Mouse (Mus musculus): Measurements from ENCODE around the gene Dsp. TPM values are rescaled to one million over a fixed set of nuclear protein-coding genes. Genes with fewer than 3 reads are reported as not detected.

Gene Dsp
- total RNA-seq (2014; rRNA removed) (0.76 and 2.0 TPM in 2 replicates), polyA plus RNA-seq (2015; fragmentation: Nextera tagmentation; extraction: Ambion mirVana) (0.16 and 0.47 TPM in 2 replicates)

GRCm38 (mm10) chr13:38151069-38151588 is at the start of gene Dsp:
Gene Dsp, plus strand, starts transcription at chr13:38151294.
- Histone ChIP-seq H3K9me3 (ENCODE audit: low read length) (no peaks in the 10 kb centered on the region), H3K36me3 (ENCODE audit: insufficient read depth) (no peaks in the 10 kb centered on the region), H3K4me3 (ENCODE audit: low read depth, low read length) (peak within 1 kb of the TSS; percentile 40), H3K4me2 (ENCODE audit: low read depth) (peak within 1 kb of the TSS; percentile 68), H3K27ac (ENCODE audit: low read depth, low read length) (no peak within 1 kb of the TSS), H3K4me1 (ENCODE audit: insufficient read depth) (0 out of 2 replicates have a peak, but pooled peaks cover 4% of the 10 kb centered on the region), H3K9ac (peak within 1 kb of the TSS; percentile 18; the same call in 1 of the 2 replicates), H3K27me3 (ENCODE audit: insufficient read depth, low read length) (peaks cover 47% of the 10 kb centered on the region)
- WGBS, result under 1% methylated on average over 55 of the region's 58 CpGs
- peak; percentile 87 for ATAC-seq
- DNase-seq, result peak; percentile 59
- no peak; the same call in 1 of the 2 replicates for TF ChIP-seq CTCF (IDR thresholded peaks at IDR 0.05; ENCODE audit: low read depth)

- Histone ChIP-seq H3K36me3 (ENCODE audit: insufficient read depth) (no peaks in the 10 kb centered on the region), H3K27ac (ENCODE audit: low read depth, low read length) (no peak overlapping the region), H3K4me1 (ENCODE audit: insufficient read depth) (no peaks in the 10 kb centered on the region), H3K4me3 (ENCODE audit: low read depth, low read length) (no peak overlapping the region), H3K9ac (no peak overlapping the region), H3K27me3 (ENCODE audit: insufficient read depth, low read length) (no peaks in the 10 kb centered on the region), H3K9me3 (ENCODE audit: low read length) (no peaks in the 10 kb centered on the region), H3K4me2 (ENCODE audit: low read depth) (no peak overlapping the region)
- ATAC-seq (peak; percentile 84), DNase-seq (peak; percentile 35)
- no peak for TF ChIP-seq CTCF (IDR thresholded peaks at IDR 0.05; ENCODE audit: low read depth)
- 66% methylated on average over 4 of the region's 4 CpGs for WGBS
Measured at GRCm38 (mm10) chr13:38103406-38103805, 47.7 kb upstream of the Dsp start.

- ATAC-seq (no peak), DNase-seq (no peak)
- TF ChIP-seq CTCF (IDR thresholded peaks at IDR 0.05; ENCODE audit: low read depth), result no peak
- no peaks in the 10 kb centered on the region for H3K27me3 ChIP-seq (ENCODE audit: insufficient read depth, low read length)
- H3K4me2 ChIP-seq (ENCODE audit: low read depth), result no peak overlapping the region
- H3K4me3 ChIP-seq (ENCODE audit: low read depth, low read length), result no peak overlapping the region
- H3K9me3 ChIP-seq (ENCODE audit: low read length), result no peaks in the 10 kb centered on the region
- no peaks in the 10 kb centered on the region for H3K36me3 ChIP-seq (ENCODE audit: insufficient read depth)
- H3K27ac ChIP-seq (ENCODE audit: low read depth, low read length), result no peak overlapping the region
- 90% methylated on average over 10 of the region's 10 CpGs for WGBS
- H3K4me1 ChIP-seq (ENCODE audit: insufficient read depth), result no peaks in the 10 kb centered on the region
- H3K9ac ChIP-seq, result no peak overlapping the region
Measured at GRCm38 (mm10) chr13:38104501-38104900, 46.6 kb upstream of the Dsp start.

- Histone ChIP-seq H3K36me3 (ENCODE audit: insufficient read depth) (no peaks in the 10 kb centered on the region), H3K4me3 (ENCODE audit: low read depth, low read length) (no peak overlapping the region), H3K27me3 (ENCODE audit: insufficient read depth, low read length) (no peaks in the 10 kb centered on the region), H3K9ac (no peak overlapping the region), H3K9me3 (ENCODE audit: low read length) (no peaks in the 10 kb centered on the region), H3K4me1 (ENCODE audit: insufficient read depth) (no peaks in the 10 kb centered on the region), H3K4me2 (ENCODE audit: low read depth) (no peak overlapping the region), H3K27ac (ENCODE audit: low read depth, low read length) (no peak overlapping the region)
- 72% methylated on average over 9 of the region's 9 CpGs for WGBS
- TF ChIP-seq CTCF (IDR thresholded peaks at IDR 0.05; ENCODE audit: low read depth), result no peak
- no peak for DNase-seq
- ATAC-seq, result no peak
Measured at GRCm38 (mm10) chr13:38109081-38109480, 42.0 kb upstream of the Dsp start.

GRCm38 (mm10) chr13:38122321-38122720 is 28.8 kb upstream of the Dsp start:
- Histone ChIP-seq H3K27ac (ENCODE audit: low read depth, low read length) (no peak overlapping the region), H3K4me2 (ENCODE audit: low read depth) (no peak overlapping the region), H3K4me1 (ENCODE audit: insufficient read depth) (no peaks in the 10 kb centered on the region), H3K27me3 (ENCODE audit: insufficient read depth, low read length) (no peaks in the 10 kb centered on the region), H3K4me3 (ENCODE audit: low read depth, low read length) (no peak overlapping the region), H3K36me3 (ENCODE audit: insufficient read depth) (no peaks in the 10 kb centered on the region), H3K9me3 (ENCODE audit: low read length) (no peaks in the 10 kb centered on the region), H3K9ac (no peak overlapping the region)
- no peak for ATAC-seq
- DNase-seq, result no peak
- WGBS, result 87% methylated on average over 9 of the region's 9 CpGs
- TF ChIP-seq CTCF (IDR thresholded peaks at IDR 0.05; ENCODE audit: low read depth), result no peak

- H3K4me1 ChIP-seq (ENCODE audit: insufficient read depth), result no peaks in the 10 kb centered on the region
- H3K4me2 ChIP-seq (ENCODE audit: low read depth), result no peak overlapping the region
- H3K4me3 ChIP-seq (ENCODE audit: low read depth, low read length), result no peak overlapping the region
- H3K9me3 ChIP-seq (ENCODE audit: low read length), result no peaks in the 10 kb centered on the region
- no peak for TF ChIP-seq CTCF (IDR thresholded peaks at IDR 0.05; ENCODE audit: low read depth)
- 78% methylated on average over 4 of the region's 4 CpGs for WGBS
- H3K9ac ChIP-seq, result no peak overlapping the region
- H3K36me3 ChIP-seq (ENCODE audit: insufficient read depth), result no peaks in the 10 kb centered on the region
- no peak for ATAC-seq
- H3K27ac ChIP-seq (ENCODE audit: low read depth, low read length), result no peak overlapping the region
- no peaks in the 10 kb centered on the region for H3K27me3 ChIP-seq (ENCODE audit: insufficient read depth, low read length)
- no peak for DNase-seq
Measured at GRCm38 (mm10) chr13:38123666-38124065, 27.4 kb upstream of the Dsp start.

GRCm38 (mm10) chr13:38127683-38128082 is 23.4 kb upstream of the Dsp start:
- Histone ChIP-seq H3K4me1 (ENCODE audit: insufficient read depth) (no peaks in the 10 kb centered on the region), H3K4me3 (ENCODE audit: low read depth, low read length) (no peak overlapping the region), H3K4me2 (ENCODE audit: low read depth) (no peak overlapping the region), H3K27ac (ENCODE audit: low read depth, low read length) (no peak overlapping the region), H3K36me3 (ENCODE audit: insufficient read depth) (no peaks in the 10 kb centered on the region), H3K27me3 (ENCODE audit: insufficient read depth, low read length) (no peaks in the 10 kb centered on the region), H3K9ac (no peak overlapping the region), H3K9me3 (ENCODE audit: low read length) (no peaks in the 10 kb centered on the region)
- no peak for TF ChIP-seq CTCF (IDR thresholded peaks at IDR 0.05; ENCODE audit: low read depth)
- DNase-seq (no peak), ATAC-seq (no peak)
- 91% methylated on average over 3 of the region's 3 CpGs for WGBS
